Mouse (Mus musculus) liver, embryonic 14.5 days (tissue): ENCODE results near the gene Pld3. TPM values are rescaled to one million over a fixed set of nuclear protein-coding genes. Genes with fewer than 3 reads are reported as not detected.

Experiments used
- ATAC-seq: fragments of 200-750 bp; cut with Nextera tagmentation; 2 replicates; pipeline ENCODE4 v1.8.0; 2017; ENCODE audit warnings: moderate number of reproducible peaks, mild to moderate bottlenecking, moderate library complexity; ENCODE audit not compliant: insufficient read depth
- DNase-seq, 3 experiments: peaks; one replicate each; pipeline ENCODE4 v3.0.0-alpha.2; 2012 to 2013; ENCODE audit warnings: low read depth in 3 of 3, low spot score in 3 of 3
- H3K27ac ChIP-seq: fragments of 300-500 bp; sonication (generic); 2 replicates; pipeline ENCODE4 v1.5.1; 2014; ENCODE audit warnings: moderate library complexity, mild to moderate bottlenecking, control low read depth, inconsistent platforms
- H3K27me3 ChIP-seq: fragments of 300-500 bp; sonication (generic); 2 replicates; pipeline ENCODE4 v1.6.1; 2014; ENCODE audit warnings: mild to moderate bottlenecking, low read length, moderate library complexity; ENCODE audit not compliant: control insufficient read depth, insufficient read depth
- H3K36me3 ChIP-seq: fragments of 300-500 bp; sonication (generic); replicated peaks from 2 replicates; pipeline ENCODE4 v1.6.1; 2014; ENCODE audit warnings: low read depth; ENCODE audit not compliant: control insufficient read depth, insufficient read depth
- H3K4me1 ChIP-seq, 2 experiments: fragments of 200-500 bp in 1 of 2; fragments of 300-500 bp in 1 of 2; sonication (generic) in 1 of 2; replicated peaks; 2 replicates each; pipeline ENCODE4 v1.6.1; 2012 to 2014; ENCODE audit warnings: antibody characterized with exemption in 1 of 2, inconsistent platforms in 1 of 2, low read length in 1 of 2; ENCODE audit not compliant: control insufficient read depth in 2 of 2, insufficient read depth in 2 of 2
- H3K4me2 ChIP-seq: fragments of 300-500 bp; sonication (generic); 2 replicates; pipeline ENCODE4 v1.6.1; 2014; ENCODE audit warnings: low read depth, mild to moderate bottlenecking, control low read depth, moderate library complexity
- H3K4me3 ChIP-seq, 2 experiments: fragments of 200-500 bp in 1 of 2; fragments of 300-500 bp in 1 of 2; sonication (generic) in 1 of 2; 2 replicates each; pipeline ENCODE4 v1.5.1; 2012 to 2014; ENCODE audit warnings: low read depth in 2 of 2, low read length in 2 of 2, mild to moderate bottlenecking in 2 of 2, control low read depth in 1 of 2, inconsistent platforms in 1 of 2, moderate library complexity in 1 of 2; ENCODE audit not compliant: insufficient read depth in 1 of 2
- H3K9ac ChIP-seq: fragments of 300-500 bp; sonication (generic); replicated peaks from 2 replicates; pipeline ENCODE4 v1.6.1; 2014; ENCODE audit warnings: mild to moderate bottlenecking, control low read depth, moderate library complexity
- H3K9me3 ChIP-seq: fragments of 300-500 bp; sonication (generic); 2 replicates; pipeline ENCODE4 v1.6.1; 2016; ENCODE audit warnings: low read length, mixed read lengths; ENCODE audit not compliant: control insufficient read depth
- CTCF ChIP-seq: IDR thresholded peaks from 2 replicates; pipeline ENCODE4 v1.5.1; 2016; ENCODE audit warnings: antibody characterized with exemption, low read depth, control low read depth
- EP300 ChIP-seq: IDR thresholded peaks from 2 replicates; pipeline ENCODE4 v1.6.1; 2016; ENCODE audit warnings: antibody characterized with exemption, low read depth
- WGBS: fragments of 180-500 bp; shearing (Covaris S2); extraction: QIAGEN DNeasy Blood & Tissue Kit; methylation state at CpG from one replicate; pipeline ENCODE4 v1.1.7; 2014; ENCODE audit not compliant: insufficient replicate concordance; 5-methylcytosine and 5-hydroxymethylcytosine counted together
- polyA plus RNA-seq, 2 experiments: library from polyadenylated mRNA; depleted of rRNA in 1 of 2; stranded (reverse) in 1 of 2; unstranded in 1 of 2; fragments of >200 nt; fragmentation: Nextera tagmentation in 1 of 2; extraction: Ambion mirVana in 1 of 2; gene quantifications; 2 replicates each; pipeline versions ENCODE4 v1.2.1 to v1.2.3; 2012 to 2014

The Pld3 gene
- polyA plus RNA-seq, 2 experiments = 55.0 to 55.9 TPM

GRCm38 (mm10) chr7:27489270-27489869 is 63.6 kb downstream of the Pld3 start:
- no peak for DNase-seq
- Histone ChIP-seq H3K9ac (no peak overlapping the region), H3K4me3 (no peak overlapping the region), H3K27me3 (no peaks in the 10 kb centered on the region), H3K36me3 (peaks cover 14% of the 10 kb centered on the region), H3K9me3 (no peaks in the 10 kb centered on the region), H3K4me1 (peaks cover 38 to 46% of the 10 kb centered on the region in 2 experiments), H3K4me2 (peak overlapping the region; percentile 90), H3K27ac (peak overlapping the region; percentile 81)
- no peak for ATAC-seq
- TF ChIP-seq EP300 (no peak), CTCF (no peak)
- 92% methylated on average over 25 of the region's 25 CpGs for WGBS

DNA sequence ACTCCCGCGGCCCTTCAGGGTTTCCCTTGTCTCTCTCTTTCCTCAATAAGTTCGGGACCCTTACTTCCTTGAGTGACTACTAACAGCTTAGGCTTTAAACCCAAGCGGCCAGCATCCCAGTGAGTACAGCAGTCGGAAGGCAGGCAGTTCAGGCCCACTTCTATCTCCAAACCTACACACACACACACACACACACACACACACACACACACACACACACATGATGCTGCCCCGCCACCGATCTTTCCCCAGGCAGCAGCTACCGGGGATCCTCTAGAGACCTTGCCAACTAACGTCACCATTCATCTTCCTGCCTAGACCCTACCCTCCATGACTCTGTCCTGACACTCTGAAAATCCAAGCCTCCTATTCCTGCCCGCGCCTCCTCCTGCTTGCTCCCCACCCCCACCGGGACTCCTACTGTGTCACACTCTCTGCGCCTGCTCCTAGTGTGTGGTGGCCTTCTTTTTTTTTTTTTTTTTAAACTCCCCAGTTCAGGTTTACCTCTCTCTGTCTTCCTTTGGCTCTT is 65.2 kb downstream of the Pld3 start:
- Histone ChIP-seq H3K9ac (peak overlapping the region; percentile 73), H3K4me3 (peak overlapping the region; percentile 65 to 91), H3K4me2 (peak overlapping the region; percentile 75), H3K27me3 (no peaks in the 10 kb centered on the region), H3K9me3 (no peaks in the 10 kb centered on the region), H3K36me3 (peaks cover 14% of the 10 kb centered on the region), H3K27ac (peak overlapping the region; percentile 69), H3K4me1 (peaks cover 41 to 48% of the 10 kb centered on the region in 2 experiments)
- TF ChIP-seq EP300 (no peak), CTCF (no peak)
- WGBS = 4% methylated on average over 13 of the region's 13 CpGs
- DNase-seq (peak in 1 of 3 experiments; percentile 37), ATAC-seq (no peak)

DNA sequence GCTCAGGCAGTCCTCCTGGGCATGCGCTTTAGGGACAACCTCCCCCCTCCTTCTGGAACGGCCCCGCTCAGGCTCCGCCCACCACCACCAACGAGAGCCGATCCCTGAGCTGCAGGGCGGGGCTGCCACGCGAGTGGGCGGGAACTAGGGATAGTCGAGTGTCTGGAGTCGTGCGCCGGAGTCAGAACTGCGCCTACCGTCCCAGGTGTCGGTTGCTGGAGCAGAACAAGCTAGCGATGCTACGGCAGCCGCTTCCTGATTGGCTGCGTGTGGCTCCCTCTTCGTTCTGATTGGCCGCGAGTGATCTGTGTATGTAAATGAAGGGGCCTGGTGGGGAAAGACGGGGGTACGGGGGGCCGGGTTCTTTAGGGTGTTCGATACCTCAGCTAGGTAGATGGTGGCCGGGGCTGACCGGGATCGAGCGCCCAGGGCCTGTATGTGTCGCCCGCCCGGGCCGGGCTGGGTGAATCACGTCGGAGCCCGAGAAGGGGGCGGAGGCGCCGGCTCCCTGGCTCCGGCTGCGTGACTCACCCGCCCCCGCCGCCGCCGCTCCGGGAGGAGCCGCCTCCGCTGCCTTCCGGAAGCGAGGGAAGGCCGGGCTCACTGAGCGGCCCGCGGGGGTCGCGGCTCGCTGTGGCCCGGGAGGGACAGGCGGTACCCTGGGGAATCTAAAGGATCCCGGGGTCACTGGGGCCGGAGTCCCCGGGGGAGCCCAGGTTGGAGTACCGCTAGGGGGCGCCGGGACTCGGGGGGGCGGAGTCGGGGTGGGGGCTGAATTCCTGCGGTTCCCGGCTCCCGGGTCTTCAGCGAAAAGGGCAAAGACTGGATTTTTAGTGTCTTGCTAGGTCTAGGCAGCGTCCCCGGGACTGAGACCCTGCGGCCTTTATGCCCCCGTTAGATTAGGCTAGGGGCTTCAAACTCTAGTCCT is 66.0 kb downstream of the Pld3 start, which contains the start of gene Sertad1:
Sertad1 (plus strand) TSS at position 141 of the 928 bp plus-strand sequence.
- Histone ChIP-seq H3K4me3 (peak within 1 kb of the TSS; percentile 65 to 91), H3K36me3 (peaks cover 14% of the 10 kb centered on the region), H3K4me2 (peak within 1 kb of the TSS; percentile 75), H3K9ac (peak within 1 kb of the TSS; percentile 73), H3K27ac (peak within 1 kb of the TSS; percentile 82), H3K4me1 (peaks cover 45 to 52% of the 10 kb centered on the region in 2 experiments), H3K9me3 (no peaks in the 10 kb centered on the region), H3K27me3 (no peaks in the 10 kb centered on the region)
- ATAC-seq = peak; percentile 79
- TF ChIP-seq CTCF = peak; percentile 75
- TF ChIP-seq EP300 = no peak
- DNase-seq = peak; percentile 98 to 99 (median 98)
- under 1% methylated on average over 79 of the region's 80 CpGs for WGBS

DNA sequence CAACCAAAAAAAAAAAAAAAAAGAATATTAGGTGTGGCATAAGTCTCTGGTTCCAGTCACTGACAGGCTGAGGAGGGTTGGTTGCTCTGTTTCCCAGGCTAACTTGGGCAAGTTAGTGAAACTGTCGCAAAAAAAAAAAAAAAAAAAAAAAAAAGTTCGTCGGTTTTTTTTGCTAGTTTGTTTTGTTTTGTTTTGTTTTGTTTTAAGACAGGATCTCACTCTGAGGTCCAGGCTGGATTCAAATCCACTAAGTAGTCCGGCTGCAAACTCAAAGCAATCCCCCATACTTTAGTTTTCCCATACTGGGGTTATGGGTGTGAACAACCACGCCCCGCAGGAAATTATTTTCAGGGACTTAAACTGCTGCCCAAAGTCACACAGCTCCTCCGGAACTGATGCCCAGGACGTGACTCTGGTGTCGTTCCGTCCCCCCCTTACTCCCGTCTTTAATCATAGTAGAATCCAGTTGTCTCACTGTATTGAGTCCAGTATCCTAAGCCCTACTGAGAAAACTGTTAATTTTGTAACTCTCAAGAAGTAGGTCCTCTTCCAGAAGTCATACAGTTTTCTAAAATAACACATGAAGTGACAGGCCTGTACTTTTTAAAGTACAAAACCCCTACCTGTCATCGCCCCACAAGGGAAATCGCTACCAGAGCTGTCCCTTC is 66.8 kb downstream of the Pld3 start:
- 1% methylated on average over 13 of the region's 13 CpGs for WGBS
- TF ChIP-seq CTCF (no peak), EP300 (no peak)
- Histone ChIP-seq H3K4me2 (peak overlapping the region; percentile 75), H3K9ac (peak overlapping the region; percentile 68), H3K36me3 (peaks cover 14% of the 10 kb centered on the region), H3K4me1 (peaks cover 40 to 49% of the 10 kb centered on the region in 2 experiments), H3K27me3 (no peaks in the 10 kb centered on the region), H3K4me3 (peak overlapping the region; percentile 65 to 74), H3K9me3 (no peaks in the 10 kb centered on the region), H3K27ac (peak overlapping the region; percentile 82)
- ATAC-seq = peak; percentile 1; the same call in 1 of the 2 replicates
- DNase-seq = peak in 2 of 3 experiments; percentile 52 to 58
